Mouse (Mus musculus) thymus, postnatal 0 days (tissue): ENCODE measurements around the gene Dhrs7c. TPM values are rescaled to one million over a fixed set of nuclear protein-coding genes. Genes with fewer than 3 reads are reported as not detected.
A peak's percentile ranks its signal among the peaks of the same experiment; 100 is the strongest.

Experiments
- DNase-seq: peaks from one replicate; pipeline ENCODE4 v3.0.0-alpha.2; 2015; ENCODE audit warnings: low spot score
- polyA plus RNA-seq: library from polyadenylated mRNA; unstranded; fragments of >200 nt; fragmentation: Nextera tagmentation; extraction: Ambion mirVana; gene quantifications from 2 replicates; pipeline ENCODE4 v1.2.1, GENCODE M21; 2015

The Dhrs7c gene
- polyA plus RNA-seq, result 0.34 and 0.57 TPM in 2 replicates

DNA sequence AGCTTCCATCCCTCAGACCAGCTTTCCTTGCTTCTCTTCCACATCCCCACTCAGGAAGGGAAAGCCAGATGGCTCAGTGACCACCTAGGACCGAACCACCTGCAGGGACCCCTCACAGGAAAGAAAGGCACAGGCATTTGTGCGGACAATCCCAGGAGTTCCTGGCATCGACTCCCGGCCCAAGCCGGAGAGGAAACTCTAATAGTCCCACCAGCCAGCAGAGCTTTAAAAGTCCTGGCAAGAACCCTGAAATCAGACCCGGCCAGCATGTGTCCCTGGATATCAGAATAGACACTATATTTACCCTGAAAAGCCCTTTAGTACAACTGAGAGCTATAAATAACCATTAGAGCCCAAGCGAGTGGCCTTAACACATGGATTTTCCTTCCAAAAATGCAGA, at the start of gene Dhrs7c:
TSS of gene Dhrs7c (plus strand) at position 257 of the 400 bp plus-strand sequence.
- no peak for DNase-seq

DNA sequence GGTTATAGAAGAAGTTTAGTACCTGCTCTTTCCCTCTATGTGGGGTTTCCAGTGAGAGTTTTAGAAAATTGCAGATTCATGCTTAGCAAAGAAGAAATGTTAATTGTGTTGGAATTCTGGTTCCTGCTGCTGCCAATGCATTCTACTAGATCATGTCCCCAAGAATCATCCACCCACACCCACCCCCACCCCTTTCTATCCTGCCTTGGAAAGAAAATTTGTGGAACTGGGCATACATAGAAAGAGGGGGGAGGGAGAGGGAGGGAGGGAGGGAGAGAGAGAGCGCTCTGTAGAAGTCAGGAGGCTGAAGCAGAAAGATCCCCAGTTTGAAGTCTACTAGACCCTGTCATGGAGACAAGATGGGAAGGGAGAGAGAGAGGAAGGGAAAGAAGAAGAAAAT, 41.7 kb upstream of the Dhrs7c start:
- DNase-seq, result no peak

DNA sequence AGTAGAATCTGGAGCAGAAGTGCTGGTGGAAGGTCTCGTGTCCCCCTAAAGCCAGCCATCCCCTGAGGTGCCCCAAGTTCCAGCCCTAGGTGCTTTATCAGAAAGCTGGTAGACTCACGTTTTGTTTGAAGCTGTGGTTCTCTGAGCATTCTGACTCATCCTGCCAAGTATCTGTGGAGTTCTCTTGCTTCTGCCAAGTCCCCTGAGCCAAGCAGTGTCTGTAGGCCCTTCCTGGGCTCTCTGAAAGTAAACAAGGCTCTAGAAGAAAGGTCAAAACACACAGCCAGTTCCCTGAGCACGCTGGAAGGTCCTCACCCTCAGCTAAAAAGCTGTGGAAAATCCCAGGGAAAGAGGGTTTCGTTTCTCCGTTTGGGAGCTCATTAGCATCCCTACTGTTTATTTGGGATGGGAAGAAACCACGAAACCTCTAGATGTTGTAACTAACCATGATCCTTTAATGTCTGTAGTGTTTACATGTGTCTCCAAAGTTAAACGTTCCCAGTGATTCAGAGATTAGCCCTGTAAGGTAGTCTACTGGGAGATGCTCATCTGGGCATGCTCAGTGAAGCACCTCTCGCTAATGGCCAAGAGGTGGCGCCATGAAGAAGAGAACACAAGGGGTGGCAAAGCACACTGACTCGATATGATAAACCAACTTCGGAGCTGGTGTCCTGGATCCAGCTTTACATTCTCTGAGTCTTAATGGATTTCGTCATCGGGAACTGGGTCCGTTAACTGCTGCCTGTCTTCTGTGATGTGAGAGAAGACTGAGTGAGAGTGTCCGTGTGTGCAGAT, 40.4 kb upstream of the Dhrs7c start:
- no peak for DNase-seq

DNA sequence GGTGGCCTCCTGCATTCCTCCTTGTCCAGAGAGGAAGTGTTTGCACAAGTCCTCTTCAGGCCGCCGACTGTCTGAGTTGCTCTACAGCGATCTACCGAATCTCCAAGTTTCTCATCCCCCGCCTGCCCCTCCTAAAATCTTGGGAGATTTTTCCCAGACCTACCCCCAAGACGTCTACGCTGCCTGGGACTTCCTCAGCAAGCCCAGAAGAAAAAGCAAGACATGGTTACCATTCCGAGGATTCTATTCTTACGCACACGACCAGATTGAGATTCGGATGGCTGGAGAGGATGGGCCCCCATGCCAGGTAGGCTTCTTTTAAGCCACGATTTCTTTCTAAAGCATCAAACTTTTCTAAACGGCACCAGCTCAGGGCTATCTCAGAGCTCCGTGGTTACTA, 26.9 kb upstream of the Dhrs7c start, which contains the start of gene Glp2r:
TSS of gene Glp2r (minus strand) at position 101 of the 400 bp plus-strand sequence.
- no peak for DNase-seq

DNA sequence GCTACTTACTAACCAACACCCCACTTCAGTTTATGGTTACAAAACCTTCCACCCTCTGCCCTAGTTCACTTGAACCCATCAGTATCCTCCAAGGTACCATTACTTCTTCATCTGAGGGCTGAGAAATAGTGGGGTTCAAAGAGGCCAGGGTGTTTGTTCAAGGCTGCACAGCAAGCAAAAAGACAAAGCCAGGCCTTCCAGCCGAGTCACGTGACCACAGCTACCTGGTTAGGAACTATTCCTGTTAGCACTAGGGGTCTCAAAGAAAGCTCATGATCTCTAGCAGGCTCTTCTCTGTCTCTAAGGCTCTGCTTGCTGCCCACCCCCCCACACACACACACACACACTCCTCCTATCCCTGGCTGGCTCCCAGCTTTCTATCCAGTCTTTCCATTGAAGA, 26.3 kb upstream of the Dhrs7c start:
- DNase-seq, result no peak

DNA sequence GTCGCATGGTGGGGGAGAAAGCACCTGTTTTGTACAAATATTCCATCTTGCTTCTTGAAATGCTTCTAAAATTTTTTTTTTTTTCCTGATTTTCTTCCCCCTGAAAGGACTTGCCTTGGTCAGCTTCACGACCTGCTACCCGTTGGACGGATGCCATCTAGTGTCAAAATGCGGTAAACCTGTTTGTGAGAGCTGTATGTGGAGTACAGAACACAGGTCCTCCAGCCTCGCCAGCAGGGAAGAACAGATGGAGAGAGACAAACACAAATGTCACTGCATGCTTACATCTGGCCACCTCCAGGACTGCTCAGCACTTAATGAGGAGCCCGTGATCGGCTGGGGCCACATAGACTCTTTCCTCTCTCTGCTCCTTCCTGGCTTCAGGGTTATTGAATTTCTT, 25.4 kb upstream of the Dhrs7c start:
- no peak for DNase-seq

DNA sequence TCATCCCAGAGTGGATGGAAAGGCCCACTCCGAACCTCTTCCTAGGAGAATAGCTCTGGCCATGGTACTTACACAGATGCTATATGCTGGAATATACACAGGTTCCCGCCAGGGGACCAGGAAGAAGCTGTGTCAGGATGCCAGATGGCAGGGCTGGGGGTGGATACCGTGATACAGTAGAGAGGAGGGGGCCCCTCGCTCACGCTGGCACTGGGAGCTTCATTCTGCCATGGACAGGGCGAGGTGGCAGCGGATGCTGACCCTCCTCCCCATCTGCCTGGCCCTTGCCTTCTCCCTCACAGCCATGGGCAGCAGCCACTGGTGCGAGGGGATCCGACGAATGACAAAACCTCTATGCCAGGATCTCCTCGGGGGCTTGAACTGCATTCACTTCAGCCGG, 23.6 kb upstream of the Dhrs7c start, which contains the start of gene Gsg1l2:
TSS of gene Gsg1l2 (plus strand) at position 230 of the 400 bp plus-strand sequence.
- no peak for DNase-seq

DNA sequence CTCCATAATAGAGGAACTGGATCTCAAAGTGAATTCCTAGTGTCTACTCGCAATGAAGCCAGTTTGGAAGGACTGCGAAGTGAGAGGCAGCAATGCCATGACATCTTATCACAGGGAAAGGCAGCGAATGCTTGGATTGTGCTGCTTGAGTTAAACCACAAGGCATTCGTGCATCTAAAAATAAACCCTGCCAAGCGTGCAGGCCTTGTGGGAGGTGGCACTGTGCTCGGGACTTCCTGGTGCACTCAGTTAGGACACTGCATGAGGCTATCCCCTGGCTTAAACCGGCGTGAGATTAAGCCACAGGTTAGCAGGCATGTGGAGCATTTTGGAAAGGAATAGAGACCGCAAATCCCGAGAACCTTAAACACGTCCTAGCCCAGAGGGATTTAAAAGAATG, 7.8 kb upstream of the Dhrs7c start:
- DNase-seq, result no peak

DNA sequence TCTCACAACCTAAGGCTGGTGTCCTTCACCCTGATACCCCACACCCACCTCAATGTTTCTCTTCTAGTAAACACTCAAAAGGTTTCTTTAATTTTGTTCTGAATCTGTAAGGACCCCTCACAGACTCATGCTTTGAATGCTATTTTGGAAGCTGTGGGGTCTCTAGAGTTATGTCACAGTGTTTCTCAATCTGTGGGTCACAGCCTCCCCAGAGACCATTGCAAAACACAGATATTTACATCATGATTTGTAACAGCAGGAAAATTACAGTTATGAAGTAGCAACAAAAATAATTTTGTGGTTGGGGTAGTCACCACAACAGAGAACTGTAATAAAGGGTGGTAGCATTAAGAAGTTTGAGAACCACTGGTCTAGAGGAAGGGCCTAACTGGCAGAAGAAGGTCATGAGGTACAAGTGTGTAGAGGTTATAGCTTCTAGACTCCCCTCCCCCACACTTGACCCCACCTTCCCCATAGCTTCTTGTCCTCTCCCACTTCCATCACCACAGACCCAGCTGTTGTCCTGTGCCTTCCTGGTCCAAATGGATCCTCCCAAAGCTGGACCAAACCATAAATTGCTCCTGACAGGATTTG, 2.2 kb downstream of the Dhrs7c start:
- no peak for DNase-seq

DNA sequence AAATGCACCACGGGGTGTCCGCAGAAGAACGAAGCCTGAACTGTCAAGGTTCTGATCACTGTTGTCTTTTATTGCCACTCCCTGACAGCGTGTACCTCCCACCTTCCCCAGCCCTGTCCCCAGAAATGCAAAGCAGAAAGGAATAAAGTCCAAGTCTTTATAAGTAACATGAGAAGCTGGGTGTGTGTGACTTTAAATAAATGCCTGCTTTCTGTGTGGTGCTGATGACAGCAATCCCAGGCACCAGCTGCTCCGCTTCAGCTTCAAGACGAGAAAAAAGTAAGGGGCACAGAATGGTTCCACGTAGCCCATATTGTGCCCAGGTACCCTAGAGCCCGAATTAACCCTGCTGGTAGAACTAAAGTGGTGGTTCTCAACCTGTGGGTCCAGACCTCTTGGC, 3.2 kb downstream of the Dhrs7c start:
- DNase-seq, result no peak

DNA sequence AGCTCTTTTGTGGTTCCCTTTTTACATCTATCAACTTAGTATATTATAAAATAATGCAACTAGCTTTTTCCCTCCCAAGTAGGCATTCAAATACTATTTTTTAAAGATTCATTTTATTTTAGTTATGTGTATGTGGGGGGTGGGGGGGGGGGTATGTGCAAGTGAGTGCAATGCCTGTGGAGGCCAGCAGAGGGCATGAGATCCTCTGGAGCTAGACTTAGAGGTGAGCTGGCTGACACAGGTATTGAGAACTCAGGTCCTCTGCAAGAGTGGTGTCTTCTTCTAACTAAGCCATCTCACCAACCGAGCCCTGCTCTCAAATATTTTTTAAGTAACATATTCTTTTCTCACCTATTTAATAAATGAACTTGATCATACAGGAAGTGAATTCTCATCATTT, 7.6 kb downstream of the Dhrs7c start:
- no peak for DNase-seq

DNA sequence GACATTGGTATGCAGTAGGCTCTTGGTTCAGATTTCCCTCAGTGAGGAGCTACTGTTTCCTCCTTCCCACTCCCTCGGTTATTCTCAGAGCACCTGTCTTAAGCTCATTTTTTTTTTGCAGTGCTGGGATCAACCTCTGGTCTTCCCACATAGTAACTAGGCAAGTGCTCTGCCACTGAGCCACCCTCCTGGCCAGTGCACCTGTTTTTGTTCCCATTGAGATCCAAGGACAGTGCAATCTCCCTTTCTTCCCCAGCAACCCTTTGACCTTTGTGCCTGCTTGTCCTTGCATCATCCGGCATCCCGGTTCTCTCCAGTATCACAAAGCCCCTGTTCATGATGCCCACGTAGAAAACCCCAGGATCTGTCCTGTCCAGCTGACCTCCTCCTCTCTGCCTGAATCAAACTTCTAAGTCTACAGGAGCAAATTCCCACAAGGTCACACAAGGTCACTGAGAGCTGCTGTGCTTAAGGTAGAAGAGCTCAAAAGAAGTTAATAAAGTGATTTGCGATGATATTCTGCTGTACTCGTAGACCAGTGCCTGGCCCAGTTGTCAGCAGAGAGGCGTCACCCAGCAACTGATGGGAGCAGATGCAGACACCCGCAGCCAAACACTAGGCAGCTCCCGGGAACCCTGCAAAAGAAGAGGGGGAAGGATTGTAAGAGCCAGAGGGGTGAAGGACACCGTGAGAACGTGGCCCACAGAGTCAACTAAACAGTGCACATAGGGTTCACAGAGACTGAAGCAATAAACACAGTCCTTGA, 9.0 kb downstream of the Dhrs7c start:
- no peak for DNase-seq

DNA sequence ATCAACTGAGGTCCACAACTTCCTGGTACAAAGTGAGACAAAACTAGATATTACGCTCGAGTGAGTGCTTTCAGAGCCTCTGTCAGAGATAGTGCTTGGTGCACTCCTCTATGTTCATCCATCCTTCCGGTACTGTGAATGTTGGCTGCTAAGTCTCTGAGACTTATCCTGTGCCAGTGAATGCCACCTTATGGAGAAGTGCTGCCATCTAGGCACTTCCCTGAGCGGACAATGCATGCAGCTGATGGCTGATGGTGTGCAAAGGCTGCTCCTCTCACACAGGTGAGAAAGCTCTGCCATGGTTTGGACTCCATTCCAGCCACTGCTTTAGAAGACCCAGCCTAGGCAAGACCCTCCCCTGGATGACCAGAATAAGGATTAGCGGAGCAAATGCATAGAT, 10.1 kb downstream of the Dhrs7c start:
- no peak for DNase-seq

DNA sequence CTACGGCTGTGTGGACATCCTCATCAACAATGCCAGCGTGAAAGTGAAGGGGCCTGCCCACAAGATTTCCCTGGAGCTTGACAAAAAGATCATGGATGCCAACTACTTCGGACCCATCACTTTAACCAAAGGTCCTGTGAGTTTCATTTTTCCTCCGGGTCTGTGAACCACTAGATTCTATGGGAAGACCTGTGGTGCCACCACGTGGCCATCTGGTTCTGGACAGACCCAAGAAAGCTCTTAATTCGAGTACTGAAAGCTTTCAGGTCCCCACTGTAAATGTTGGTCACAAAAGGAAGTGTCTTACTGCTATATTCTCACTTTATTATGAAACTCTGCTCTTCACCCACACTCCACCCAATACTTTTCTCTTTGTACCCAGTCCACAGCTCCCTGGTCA, 13.5 kb downstream of the Dhrs7c start:
- DNase-seq, result no peak

DNA sequence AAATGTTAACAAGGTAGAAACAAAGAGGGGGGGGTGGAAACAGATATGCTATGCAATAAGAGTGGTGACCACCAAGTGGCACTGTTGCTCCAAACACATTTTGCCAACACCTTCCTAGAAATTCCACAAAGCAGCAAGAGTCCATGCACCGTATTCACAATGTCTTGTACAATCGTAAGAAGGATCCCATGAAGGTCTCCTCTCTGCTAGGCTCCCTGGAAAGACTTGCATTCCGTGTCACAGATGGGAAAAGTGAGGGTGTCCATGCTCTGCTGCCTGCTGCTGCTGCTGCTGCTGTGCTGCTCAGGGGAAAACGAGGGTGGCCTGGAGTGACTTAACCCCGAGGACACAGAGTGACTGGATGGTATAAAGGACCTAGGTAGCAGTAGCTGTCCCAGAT, 21.6 kb downstream of the Dhrs7c start:
- DNase-seq, result no peak

DNA sequence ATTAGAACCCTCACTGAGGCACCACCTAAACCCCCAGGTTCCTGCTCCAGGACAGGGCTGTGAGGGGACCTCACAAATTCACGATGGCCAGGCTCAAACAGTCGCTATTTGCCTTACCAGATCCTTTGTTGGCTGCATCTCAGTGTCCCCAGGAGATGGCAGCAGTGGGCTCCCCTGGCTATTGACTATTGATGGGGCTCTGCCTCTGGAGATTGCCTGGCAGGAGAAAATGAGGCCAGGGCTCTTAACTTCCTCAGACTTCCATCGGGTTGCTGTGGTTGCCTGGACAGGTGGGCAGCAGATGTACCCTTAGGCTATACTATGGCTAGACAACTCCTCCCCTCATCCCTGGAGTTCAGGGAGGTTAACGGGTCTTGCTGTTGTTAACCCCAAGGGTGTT, 22.2 kb downstream of the Dhrs7c start:
- DNase-seq, result peak; percentile 4

DNA sequence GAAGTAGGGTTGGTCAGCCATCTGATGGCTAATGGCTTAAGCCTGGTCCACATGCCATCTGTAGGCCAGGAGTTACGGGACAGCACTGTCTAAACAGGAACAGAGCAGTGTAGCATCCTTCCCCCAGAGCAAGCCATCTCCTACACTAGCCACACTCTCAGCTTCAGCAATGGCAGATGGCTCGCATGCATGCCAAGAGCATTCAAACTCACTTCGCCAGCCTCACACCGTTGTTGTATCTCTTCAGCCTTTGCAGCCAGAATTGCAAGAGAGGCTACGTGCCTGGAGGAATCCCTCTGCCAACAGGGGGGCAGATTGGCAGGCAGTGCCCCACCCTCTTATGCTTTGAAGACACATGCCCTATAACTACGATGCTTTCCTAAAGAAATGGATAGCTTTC, 23.6 kb downstream of the Dhrs7c start:
- DNase-seq, result no peak

DNA sequence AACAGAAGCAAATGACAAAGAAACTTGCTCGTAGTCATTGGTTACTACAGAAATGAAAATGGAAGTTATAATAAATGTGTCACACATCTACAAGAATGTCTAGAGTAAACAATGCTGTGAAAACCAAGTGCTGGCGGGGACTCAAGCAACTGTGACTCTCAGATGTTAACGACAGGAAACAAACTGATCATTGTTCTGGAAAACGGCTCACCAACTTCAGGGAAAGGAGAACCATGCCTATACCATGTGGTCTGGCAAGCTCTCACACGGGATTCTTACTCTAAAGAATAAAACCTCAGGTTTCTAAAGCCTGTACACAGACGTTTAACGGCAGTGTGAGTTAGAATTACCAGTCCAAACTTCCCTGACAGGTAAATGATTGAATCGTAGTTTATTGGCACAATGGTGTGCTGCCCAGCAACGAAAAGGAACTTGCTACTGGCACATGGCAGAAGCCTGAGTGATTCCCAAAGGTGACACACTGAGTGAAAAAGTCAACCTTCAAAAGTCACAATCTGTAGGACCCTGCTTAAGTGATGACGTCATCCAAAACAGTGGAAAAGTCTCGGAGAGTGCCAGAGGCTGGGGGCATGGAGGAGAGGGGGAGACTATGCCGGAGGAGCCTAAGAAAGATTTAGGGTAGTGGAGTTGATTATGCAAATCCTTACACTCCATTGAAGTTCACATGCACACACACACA, 30.5 kb downstream of the Dhrs7c start:
- no peak for DNase-seq

DNA sequence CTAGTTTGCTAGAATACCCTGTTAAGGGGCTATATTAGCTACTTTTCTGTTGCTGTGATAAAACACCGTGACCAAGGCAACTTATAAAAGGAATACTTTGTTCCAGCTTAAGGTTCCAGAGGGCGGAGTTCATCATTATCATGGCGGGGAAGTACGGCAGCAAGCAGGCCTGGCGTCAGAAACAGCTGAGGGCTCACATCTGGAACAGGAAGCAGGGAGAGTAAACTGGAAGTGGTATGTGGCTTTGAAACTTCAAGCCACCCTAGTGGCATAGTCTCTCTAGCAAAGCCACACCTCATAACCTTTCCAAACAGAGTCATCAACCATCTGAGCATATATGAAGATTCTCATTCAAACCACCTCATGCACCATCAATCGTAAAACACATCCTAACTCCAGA, 31.5 kb downstream of the Dhrs7c start:
- no peak for DNase-seq

DNA sequence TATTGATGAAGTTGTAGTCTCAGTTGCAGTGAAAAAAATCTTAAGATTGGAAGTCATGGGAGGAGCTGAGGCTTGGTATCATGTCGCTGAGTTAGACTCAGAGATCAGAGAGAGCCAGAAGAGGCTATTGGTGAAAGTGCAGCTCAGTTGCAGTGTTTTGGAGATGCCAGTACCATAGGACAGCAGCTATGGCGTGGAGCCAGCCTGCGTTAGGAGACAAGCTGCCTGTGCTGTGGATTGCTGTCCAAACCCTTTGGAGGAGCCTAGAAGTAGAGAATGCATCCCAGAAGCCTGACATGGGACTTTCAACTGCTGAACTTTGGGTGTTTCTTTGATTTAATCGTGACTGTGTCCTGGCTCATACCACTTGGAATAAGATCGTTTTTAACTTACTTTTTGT, 33.8 kb downstream of the Dhrs7c start:
- no peak for DNase-seq

DNA sequence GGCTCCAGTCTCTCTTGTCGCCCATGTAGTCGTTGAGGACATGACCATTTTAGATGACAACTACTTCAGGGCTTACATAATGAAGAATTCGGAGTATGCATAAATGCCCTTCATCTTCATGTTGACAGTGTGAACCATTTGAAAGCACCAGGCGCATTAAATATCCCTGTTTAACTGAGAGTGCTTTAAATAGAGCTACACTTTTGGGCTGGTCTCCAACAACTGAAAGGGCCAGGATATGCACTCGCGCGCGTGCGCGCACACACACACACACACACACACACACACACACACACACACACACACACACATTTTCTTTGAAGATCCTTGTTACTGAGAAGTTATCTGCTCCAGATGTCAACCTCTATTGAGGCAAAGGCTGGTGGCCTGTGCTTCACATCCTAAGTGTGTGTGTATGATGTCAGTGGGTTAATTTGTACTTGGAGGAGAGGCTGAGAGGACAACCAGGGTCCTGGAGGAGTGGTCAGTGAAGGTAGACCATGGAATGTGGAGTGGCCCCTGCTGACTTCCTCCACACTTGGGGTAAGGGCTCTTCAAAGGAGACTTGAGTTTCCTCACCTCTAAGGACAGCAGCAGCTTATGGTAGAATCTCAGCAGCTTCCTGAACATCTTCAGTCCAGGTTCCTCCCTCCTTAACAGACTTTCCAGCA, 37.6 kb downstream of the Dhrs7c start:
- no peak for DNase-seq
